Mouse (Mus musculus) limb, embryonic 13.5 days (tissue): ENCODE results near the gene Cckbr. TPM values are rescaled to one million over a fixed set of nuclear protein-coding genes. Genes with fewer than 3 reads are reported as not detected.

Experiments
- ATAC-seq: fragments of 200-750 bp; cut with Nextera tagmentation; 2 replicates; pipeline ENCODE4 v1.8.0; 2017; ENCODE audit warnings: low read depth, moderate number of reproducible peaks, moderate TSS enrichment; ENCODE audit not compliant: low FRiP score
- H3K27ac ChIP-seq: fragments of 300-500 bp; sonication (generic); 2 replicates; pipeline ENCODE4 v1.5.1; 2015; ENCODE audit warnings: inconsistent platforms, mild to moderate bottlenecking, moderate library complexity
- H3K27me3 ChIP-seq: fragments of 300-500 bp; sonication (generic); 2 replicates; pipeline ENCODE4 v1.6.1; 2015; ENCODE audit warnings: mild to moderate bottlenecking, inconsistent platforms
- H3K36me3 ChIP-seq: fragments of 300-500 bp; sonication (generic); 2 replicates; pipeline ENCODE4 v1.6.1; 2015; ENCODE audit warnings: inconsistent platforms, mild to moderate bottlenecking, moderate library complexity
- H3K4me1 ChIP-seq: fragments of 300-500 bp; sonication (generic); 2 replicates; pipeline ENCODE4 v1.6.1; 2015; ENCODE audit warnings: inconsistent platforms
- H3K4me2 ChIP-seq: fragments of 300-500 bp; sonication (generic); replicated peaks from 2 replicates; pipeline ENCODE4 v1.6.1; 2015; ENCODE audit warnings: inconsistent platforms, mild to moderate bottlenecking, moderate library complexity
- H3K4me3 ChIP-seq: fragments of 300-500 bp; sonication (generic); 2 replicates; pipeline ENCODE4 v1.5.1; 2015; ENCODE audit warnings: moderate library complexity, mild to moderate bottlenecking, inconsistent platforms
- H3K9ac ChIP-seq: fragments of 300-500 bp; sonication (generic); 2 replicates; pipeline ENCODE4 v1.6.1; 2015; ENCODE audit warnings: mild to moderate bottlenecking, inconsistent platforms
- H3K9me3 ChIP-seq: fragments of 300-500 bp; sonication (generic); 2 replicates; pipeline ENCODE4 v1.6.1; 2016; ENCODE audit warnings: inconsistent platforms
- WGBS: fragments of 180-500 bp; shearing (Covaris S2); methylation state at CpG from one replicate; pipeline ENCODE4 v1.1.7; 2015; 5-methylcytosine and 5-hydroxymethylcytosine counted together
- polyA plus RNA-seq: library from polyadenylated mRNA; unstranded; fragments of >200 nt; fragmentation: Nextera tagmentation; extraction: Ambion mirVana; gene quantifications from 2 replicates; pipeline ENCODE4 v1.2.1, GENCODE M21; 2015

The Cckbr gene
- polyA plus RNA-seq, 1 experiment from 2014 or later = 0.09 TPM

GRCm38 (mm10) chr7:105480561-105481504, 55.3 kb downstream of the Cckbr start:
- WGBS = 60% methylated on average over 23 of the region's 23 CpGs
- Histone ChIP-seq H3K9me3 (no peaks in the 10 kb centered on the region), H3K27ac (peak overlapping the region; percentile 15; the same call in 1 of the 2 replicates), H3K4me2 (peak overlapping the region; percentile 86), H3K4me3 (peak overlapping the region; percentile 53), H3K27me3 (peaks cover 18% of the 10 kb centered on the region), H3K36me3 (no peaks in the 10 kb centered on the region), H3K9ac (peak overlapping the region; percentile 78), H3K4me1 (peaks cover 25% of the 10 kb centered on the region)
- no peak for ATAC-seq

- Histone ChIP-seq H3K4me3 (peak within 1 kb of the TSS; percentile 53), H3K9ac (peak within 1 kb of the TSS; percentile 78), H3K4me1 (peaks cover 25% of the 10 kb centered on the region), H3K36me3 (no peaks in the 10 kb centered on the region), H3K9me3 (no peaks in the 10 kb centered on the region), H3K27me3 (peaks cover 18% of the 10 kb centered on the region), H3K27ac (peak within 1 kb of the TSS; percentile 74), H3K4me2 (peak within 1 kb of the TSS; percentile 86)
- ATAC-seq = peak; percentile 86
- 2% methylated on average over 62 of the region's 63 CpGs for WGBS
Measured at GRCm38 (mm10) chr7:105481505-105482411, 56.2 kb downstream of the Cckbr start, which contains the start of gene Cavin3. Gene Cavin3, minus strand, starts transcription at chr7:105482300.

- Histone ChIP-seq H3K4me3 (peak overlapping the region; percentile 53), H3K4me2 (peak overlapping the region; percentile 86), H3K36me3 (no peaks in the 10 kb centered on the region), H3K27me3 (peaks cover 18% of the 10 kb centered on the region), H3K9ac (peak overlapping the region; percentile 78), H3K4me1 (peaks cover 25% of the 10 kb centered on the region), H3K9me3 (no peaks in the 10 kb centered on the region), H3K27ac (peak overlapping the region; percentile 74; the same call in 1 of the 2 replicates)
- ATAC-seq = peak; percentile 85
- 27% methylated on average over 8 of the region's 8 CpGs for WGBS
Measured at GRCm38 (mm10) chr7:105482426-105482825, 56.9 kb downstream of the Cckbr start.

- H3K9ac ChIP-seq = no peak overlapping the region
- 55% methylated on average over 5 of the region's 5 CpGs for WGBS
- H3K27me3 ChIP-seq = peaks cover 18% of the 10 kb centered on the region
- no peak overlapping the region for H3K4me3 ChIP-seq
- H3K4me1 ChIP-seq = peaks cover 25% of the 10 kb centered on the region
- no peaks in the 10 kb centered on the region for H3K9me3 ChIP-seq
- H3K27ac ChIP-seq = no peak overlapping the region
- H3K4me2 ChIP-seq = no peak overlapping the region
- no peak for ATAC-seq
- no peaks in the 10 kb centered on the region for H3K36me3 ChIP-seq
Measured at GRCm38 (mm10) chr7:105485029-105485428, 59.5 kb downstream of the Cckbr start.

- H3K4me3 ChIP-seq = no peak overlapping the region
- no peak for ATAC-seq
- WGBS = 75% methylated on average over 6 of the region's 6 CpGs
- no peak overlapping the region for H3K4me2 ChIP-seq
- H3K4me1 ChIP-seq = 0 out of 2 replicates have a peak, but pooled peaks cover 5% of the 10 kb centered on the region
- no peaks in the 10 kb centered on the region for H3K36me3 ChIP-seq
- no peak overlapping the region for H3K27ac ChIP-seq
- H3K9ac ChIP-seq = no peak overlapping the region
- H3K27me3 ChIP-seq = 0 out of 2 replicates have a peak, but pooled peaks cover 2% of the 10 kb centered on the region
- H3K9me3 ChIP-seq = no peaks in the 10 kb centered on the region
Measured at GRCm38 (mm10) chr7:105487104-105487876, 61.8 kb downstream of the Cckbr start.

- Histone ChIP-seq H3K4me2 (no peak overlapping the region), H3K27me3 (no peaks in the 10 kb centered on the region), H3K27ac (no peak overlapping the region), H3K4me3 (no peak overlapping the region), H3K9me3 (no peaks in the 10 kb centered on the region), H3K9ac (no peak overlapping the region), H3K4me1 (no peaks in the 10 kb centered on the region), H3K36me3 (no peaks in the 10 kb centered on the region)
- WGBS = 81% methylated on average over 3 of the region's 3 CpGs
- no peak for ATAC-seq
Measured at GRCm38 (mm10) chr7:105497881-105498280, 72.3 kb downstream of the Cckbr start.

- Histone ChIP-seq H3K4me1 (no peaks in the 10 kb centered on the region), H3K27ac (no peak overlapping the region), H3K9me3 (no peaks in the 10 kb centered on the region), H3K4me2 (no peak overlapping the region), H3K27me3 (no peaks in the 10 kb centered on the region), H3K9ac (no peak overlapping the region), H3K36me3 (no peaks in the 10 kb centered on the region), H3K4me3 (no peak overlapping the region)
- ATAC-seq = no peak
- 60% methylated on average over 10 of the region's 10 CpGs for WGBS
Measured at GRCm38 (mm10) chr7:105498854-105499492, 73.4 kb downstream of the Cckbr start.

- no peak overlapping the region for H3K27ac ChIP-seq
- no peaks in the 10 kb centered on the region for H3K4me1 ChIP-seq
- no peak overlapping the region for H3K9ac ChIP-seq
- 80% methylated on average over 1 of the region's 1 CpGs for WGBS
- H3K9me3 ChIP-seq = no peaks in the 10 kb centered on the region
- no peak overlapping the region for H3K4me2 ChIP-seq
- H3K36me3 ChIP-seq = no peaks in the 10 kb centered on the region
- H3K4me3 ChIP-seq = no peak overlapping the region
- no peaks in the 10 kb centered on the region for H3K27me3 ChIP-seq
- ATAC-seq = no peak
Measured at GRCm38 (mm10) chr7:105499676-105500075, 74.1 kb downstream of the Cckbr start.

- Histone ChIP-seq H3K27me3 (no peaks in the 10 kb centered on the region), H3K36me3 (no peaks in the 10 kb centered on the region), H3K27ac (no peak overlapping the region), H3K9ac (no peak overlapping the region), H3K9me3 (no peaks in the 10 kb centered on the region), H3K4me2 (no peak overlapping the region), H3K4me3 (no peak overlapping the region), H3K4me1 (no peaks in the 10 kb centered on the region)
- ATAC-seq = no peak
- WGBS = 81% methylated on average over 4 of the region's 4 CpGs
Measured at GRCm38 (mm10) chr7:105501984-105502383, 76.5 kb downstream of the Cckbr start.

GRCm38 (mm10) chr7:105507257-105507656, 81.7 kb downstream of the Cckbr start:
- H3K36me3 ChIP-seq = no peaks in the 10 kb centered on the region
- no peaks in the 10 kb centered on the region for H3K4me1 ChIP-seq
- H3K9me3 ChIP-seq = no peaks in the 10 kb centered on the region
- no peak overlapping the region for H3K4me3 ChIP-seq
- H3K27me3 ChIP-seq = no peaks in the 10 kb centered on the region
- 52% methylated on average over 4 of the region's 4 CpGs for WGBS
- H3K27ac ChIP-seq = no peak overlapping the region
- no peak overlapping the region for H3K9ac ChIP-seq
- H3K4me2 ChIP-seq = no peak overlapping the region
- ATAC-seq = no peak

GRCm38 (mm10) chr7:105510143-105510542, 84.6 kb downstream of the Cckbr start:
- ATAC-seq = no peak
- no peak overlapping the region for H3K4me3 ChIP-seq
- 80% methylated on average over 5 of the region's 5 CpGs for WGBS
- no peaks in the 10 kb centered on the region for H3K9me3 ChIP-seq
- H3K4me1 ChIP-seq = no peaks in the 10 kb centered on the region
- no peaks in the 10 kb centered on the region for H3K36me3 ChIP-seq
- no peak overlapping the region for H3K27ac ChIP-seq
- H3K9ac ChIP-seq = no peak overlapping the region
- no peak overlapping the region for H3K4me2 ChIP-seq
- H3K27me3 ChIP-seq = no peaks in the 10 kb centered on the region
